Mouse (Mus musculus) monocyte, adult 5-6 weeks (primary cell): Measurements from ENCODE around the gene Pdgfb. TPM values are rescaled to one million over a fixed set of nuclear protein-coding genes. Genes with fewer than 3 reads are reported as not detected.

Experiments
- ATAC-seq: fragments of 153-309, 156-312 bp; replicated peaks from 2 replicates; pipeline ENCODE4 v1.8.0; 2017; ENCODE audit warnings: mild to moderate bottlenecking; ENCODE audit not compliant: low TSS enrichment, insufficient number of reproducible peaks, severe bottlenecking, poor library complexity, low FRiP score
- total RNA-seq: library from RNA; stranded (forward); fragments of 200-1000, 200-491, 200-594 nt; gene quantifications from 3 replicates; pipeline ENCODE4 v1.2.3, GENCODE M21; 2017

Gene Pdgfb
- total RNA-seq, 1 experiment from 2014 or later: 25.5 TPM

DNA sequence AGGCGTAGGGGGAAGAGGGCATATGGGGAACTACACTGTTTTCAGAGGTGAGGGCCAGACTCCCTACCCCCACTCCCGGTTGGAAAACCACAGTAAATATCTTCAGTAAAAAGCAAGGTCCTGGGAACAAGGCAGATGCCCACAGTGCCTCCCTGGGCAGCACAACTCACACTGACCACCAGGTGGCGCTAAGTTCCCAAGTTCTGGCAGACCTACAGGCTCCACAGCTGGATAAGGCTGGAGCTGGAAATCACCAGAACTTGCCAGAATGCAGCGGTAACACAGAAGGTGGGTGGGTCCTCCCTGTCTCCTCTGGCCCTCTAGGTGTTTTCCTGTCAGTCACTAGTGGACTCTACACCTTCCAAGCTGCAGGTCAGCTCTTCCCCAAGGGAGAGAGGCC is 68.8 kb downstream of the Pdgfb start:
- ATAC-seq: peak; percentile 74

Other genes starting within 250 kb of the Pdgfb start
- 8.3 to 15.0 TPM (median 9.1 TPM) in 3 replicates for gene Dnal4, start 237.1 kb downstream of the Pdgfb start, total RNA-seq
- gene Nptxr, start 210.2 kb downstream of the Pdgfb start, total RNA-seq: 0.10 TPM in 1 of 3 replicates, not detected in the others
- not detected in 3 replicates for gene Npcd, start 180.7 kb downstream of the Pdgfb start, total RNA-seq
- gene Cbx6, start 180.3 kb downstream of the Pdgfb start, total RNA-seq: 2.5 to 7.1 TPM (median 6.5 TPM) in 3 replicates
- 85.0 to 218 TPM (median 113 TPM) in 3 replicates for gene Apobec3, start 123.3 kb downstream of the Pdgfb start, total RNA-seq
- 17.8 to 33.8 TPM (median 17.9 TPM) in 3 replicates for gene Cbx7, start 43.9 kb downstream of the Pdgfb start, total RNA-seq
- not detected in 3 replicates for gene Syngr1, start 76.4 kb upstream of the Pdgfb start, total RNA-seq
- gene Rpl3, start 76.9 kb upstream of the Pdgfb start, total RNA-seq: 1,359 to 1,501 TPM (median 1,441 TPM) in 3 replicates
- gene Tab1, start 118.2 kb upstream of the Pdgfb start, total RNA-seq: 11.6 to 17.4 TPM (median 12.4 TPM) in 3 replicates
- gene Mgat3, start 158.7 kb upstream of the Pdgfb start, total RNA-seq: 0.19 TPM in 1 of 3 replicates, not detected in the others
- gene Mief1, start 219.0 kb upstream of the Pdgfb start, total RNA-seq: 28.7 to 38.2 TPM (median 29.9 TPM) in 3 replicates
- gene AC140267.1, start 220.9 kb upstream of the Pdgfb start, total RNA-seq: not detected in 3 replicates
- 446 to 519 TPM (median 465 TPM) in 3 replicates for gene Atf4, start 240.2 kb upstream of the Pdgfb start, total RNA-seq
- gene Rps19bp1, start 249.3 kb upstream of the Pdgfb start, total RNA-seq: 10.6 to 23.0 TPM (median 13.2 TPM) in 3 replicates